In genomic region chr13:42522553-42522952, GRCm38 (mm10) we compare ENCODE assay signal across 16 mouse cellular contexts.
"Had no signal": no experiment of that assay in that cellular context is flagged by ENCODE, and none has a peak within 500 bp of the region (broad histone marks: within the 10 kb centered on the region; RNA-seq: fewer than 3 reads in every experiment).

No protein-coding gene starts in this region.

- H3K4me2 ChIP-seq: neural tube, embryonic 12.5 days; neural tube, embryonic 13.5 days; neural tube, embryonic 15.5 days; stomach, embryonic 15.5 days had no signal

- DNase-seq: retina, postnatal 1 day; right cerebral cortex, adult 18-20 months; right cerebral cortex, postnatal 14 days; right cerebral cortex, postnatal 25 days; right cerebral cortex, postnatal 4 days; spleen, adult 18-20 months; thymus, adult 18-20 months; thymus, adult 2 months; thymus, postnatal 14 days; thymus, postnatal 25 days; thymus, postnatal 4 days had no signal

- H3K9ac ChIP-seq: neural tube, embryonic 12.5 days; neural tube, embryonic 13.5 days; neural tube, embryonic 15.5 days; stomach, embryonic 15.5 days had no signal

- H3K4me1 ChIP-seq: neural tube, embryonic 12.5 days; neural tube, embryonic 13.5 days; neural tube, embryonic 15.5 days had no signal

- H3K27ac ChIP-seq: neural tube, embryonic 12.5 days; neural tube, embryonic 13.5 days; neural tube, embryonic 15.5 days; stomach, embryonic 15.5 days; stomach, postnatal 0 days had no signal

- H3K9me3 ChIP-seq: neural tube, embryonic 12.5 days; neural tube, embryonic 13.5 days; neural tube, embryonic 15.5 days; stomach, embryonic 15.5 days had no signal

- H3K36me3 ChIP-seq: neural tube, embryonic 12.5 days; neural tube, embryonic 13.5 days; neural tube, embryonic 15.5 days; stomach, embryonic 15.5 days had no signal

- H3K27me3 ChIP-seq: neural tube, embryonic 12.5 days; neural tube, embryonic 13.5 days; neural tube, embryonic 15.5 days; stomach, embryonic 15.5 days had no signal

- H3K4me3 ChIP-seq: neural tube, embryonic 12.5 days; neural tube, embryonic 13.5 days; neural tube, embryonic 15.5 days; stomach, embryonic 15.5 days had no signal
